Mouse (Mus musculus) kidney, embryonic 16.5 days (tissue): ENCODE results near the gene Icos. TPM values are rescaled to one million over a fixed set of nuclear protein-coding genes. Genes with fewer than 3 reads are reported as not detected.

Experiments
- ATAC-seq: fragments of 200-750 bp; cut with Nextera tagmentation; 2 replicates; pipeline ENCODE4 v1.8.0; 2017; ENCODE audit warnings: moderate TSS enrichment; ENCODE audit not compliant: low FRiP score, low TSS enrichment
- H3K27ac ChIP-seq: fragments of 300-500 bp; sonication (generic); 2 replicates; pipeline ENCODE4 v1.5.1; 2014; ENCODE audit warnings: low read length
- H3K27me3 ChIP-seq: fragments of 300-500 bp; sonication (generic); 2 replicates; pipeline ENCODE4 v1.6.1; 2014; ENCODE audit warnings: low read length, control low read depth, mixed read lengths; ENCODE audit not compliant: insufficient read depth
- H3K36me3 ChIP-seq: fragments of 300-500 bp; sonication (generic); 2 replicates; pipeline ENCODE4 v1.6.1; 2014; ENCODE audit warnings: low read length, control low read depth, mixed read lengths; ENCODE audit not compliant: insufficient read depth
- H3K4me1 ChIP-seq: fragments of 300-500 bp; sonication (generic); 2 replicates; pipeline ENCODE4 v1.6.1; 2014; ENCODE audit warnings: low read length, control low read depth, mixed read lengths; ENCODE audit not compliant: insufficient read depth
- H3K4me2 ChIP-seq: fragments of 300-500 bp; sonication (generic); replicated peaks from 2 replicates; pipeline ENCODE4 v1.6.1; 2014; ENCODE audit warnings: low read depth, low read length
- H3K4me3 ChIP-seq: fragments of 300-500 bp; sonication (generic); 2 replicates; pipeline ENCODE4 v1.5.1; 2014; ENCODE audit warnings: mild to moderate bottlenecking, low read length
- H3K9ac ChIP-seq: fragments of 300-500 bp; sonication (generic); replicated peaks from 2 replicates; pipeline ENCODE4 v1.6.1; 2014; ENCODE audit warnings: low read length
- H3K9me3 ChIP-seq: fragments of 300-500 bp; sonication (generic); 2 replicates; pipeline ENCODE4 v1.6.1; 2016; ENCODE audit warnings: low read length, control low read depth
- WGBS: fragments of 180-500 bp; shearing (Covaris S2); extraction: QIAGEN DNeasy Blood & Tissue Kit; methylation state at CpG from one replicate; pipeline ENCODE4 v1.1.7; 2014; 5-methylcytosine and 5-hydroxymethylcytosine counted together
- polyA plus RNA-seq: library from polyadenylated mRNA; unstranded; fragments of >200 nt; fragmentation: Nextera tagmentation; extraction: Ambion mirVana; gene quantifications from 2 replicates; pipeline ENCODE4 v1.2.1, GENCODE M21; 2015

Gene Icos
- polyA plus RNA-seq, 1 experiment from 2014 or later = 0.07 TPM

GRCm38 (mm10) chr1:61046055-61046705 is 68.5 kb downstream of the Icos start:
- no peaks in the 10 kb centered on the region for H3K4me1 ChIP-seq
- H3K4me2 ChIP-seq = no peak overlapping the region
- no peak for ATAC-seq
- no peak overlapping the region for H3K9ac ChIP-seq
- H3K4me3 ChIP-seq = no peak overlapping the region
- H3K27me3 ChIP-seq = no peaks in the 10 kb centered on the region
- no peaks in the 10 kb centered on the region for H3K9me3 ChIP-seq
- H3K36me3 ChIP-seq = no peaks in the 10 kb centered on the region
- no peak overlapping the region for H3K27ac ChIP-seq
- 75% methylated on average over 3 of the region's 3 CpGs for WGBS

GRCm38 (mm10) chr1:61047336-61047735 is 69.6 kb downstream of the Icos start:
- 84% methylated on average over 3 of the region's 3 CpGs for WGBS

More at GRCm38 (mm10) chr1:61047336-61047735, 69.6 kb downstream of the Icos start:
- H3K9ac ChIP-seq = no peak overlapping the region
- no peak for ATAC-seq
- H3K9me3 ChIP-seq = no peaks in the 10 kb centered on the region
- H3K4me3 ChIP-seq = no peak overlapping the region
- no peaks in the 10 kb centered on the region for H3K27me3 ChIP-seq
- no peaks in the 10 kb centered on the region for H3K36me3 ChIP-seq
- no peak overlapping the region for H3K27ac ChIP-seq
- H3K4me2 ChIP-seq = no peak overlapping the region
- no peaks in the 10 kb centered on the region for H3K4me1 ChIP-seq

Other genes starting within 250 kb of the Icos start
- not detected in 2 replicates for gene Ctla4, start 90.9 kb upstream of the Icos start, polyA plus RNA-seq